Mouse (Mus musculus) olfactory bulb, adult 2 months (tissue): ENCODE measurements around the gene Masp1.

Source experiments
- CTCF ChIP-seq: fragments of 200-500 bp; IDR thresholded peaks from 2 replicates; pipeline ENCODE4 v1.5.1; 2012; ENCODE audit warnings: low read depth, mild to moderate bottlenecking, low read length, moderate library complexity; ENCODE audit not compliant: insufficient read depth
- POLR2A ChIP-seq: fragments of 200-500 bp; IDR thresholded peaks from 2 replicates; pipeline ENCODE4 v1.6.1; 2012; ENCODE audit warnings: mild to moderate bottlenecking, low read depth, low read length, moderate library complexity; ENCODE audit not compliant: insufficient read depth

DNA sequence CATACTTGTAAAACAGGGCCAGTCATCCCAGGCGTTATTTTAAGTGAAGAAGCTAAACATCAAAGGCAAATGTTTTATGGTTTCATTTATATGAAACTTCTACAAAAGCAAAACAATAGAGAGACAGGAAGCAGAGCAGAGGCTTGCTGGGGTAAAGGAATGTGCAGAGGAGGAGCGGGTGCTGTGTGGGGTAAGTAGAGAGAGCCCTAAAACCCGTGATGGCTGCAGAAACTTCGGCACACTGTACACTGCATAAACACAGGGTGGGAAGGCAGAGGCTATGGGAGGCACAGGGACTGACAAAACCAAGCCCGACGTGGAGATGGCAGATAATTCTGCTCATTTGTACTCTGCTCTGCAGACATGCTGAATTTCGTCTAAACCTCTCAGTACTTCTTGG is 23.7 kb upstream of the Masp1 start:
- TF ChIP-seq CTCF (no peak), POLR2A (no peak)
